24 mouse cellular contexts compared by ENCODE assay signal in the genomic region with DNA sequence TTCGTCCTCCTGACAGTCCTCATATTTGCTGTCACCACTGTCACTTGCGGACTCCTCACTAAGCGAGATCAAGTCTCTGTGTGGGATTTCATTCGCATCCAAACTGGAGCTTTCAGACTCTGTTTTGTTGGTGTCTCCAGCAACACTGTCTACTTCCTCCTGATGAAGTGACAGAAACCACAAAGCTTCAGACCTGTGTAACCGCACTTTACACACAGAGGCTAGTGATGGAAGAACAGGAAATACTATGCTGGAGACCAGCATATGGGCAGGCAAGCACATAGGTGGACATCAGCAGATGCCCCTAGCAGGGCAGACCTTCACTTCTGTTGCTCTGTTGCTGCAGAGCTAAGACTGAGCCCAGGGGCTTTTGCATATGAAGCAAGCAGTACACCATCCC. TPM values are rescaled to one million over a fixed set of nuclear protein-coding genes. Genes with fewer than 3 reads are reported as not detected.
A peak's percentile ranks its signal among the peaks of the same experiment; 100 is the strongest.
DNase-seq lines count a peak whose midpoint lies in the region; ATAC-seq and TF ChIP-seq lines count a peak whose summit lies in the region.
"Had no signal": no experiment of that assay in that cellular context is flagged by ENCODE, and none has a peak within 500 bp of the region (broad histone marks: within the 10 kb centered on the region; RNA-seq: fewer than 3 reads in every experiment).

No protein-coding gene starts in this region.

- 96% methylated on average over 5 of the region's 5 CpGs for WGBS in forebrain, embryonic 11.5 days

- TF ChIP-seq CTCF in ES-Bruce4 (IDR thresholded peaks at IDR 0.05; ENCODE audit: low read depth, low read length): no peak

- H3K4me1 ChIP-seq in ES-Bruce4 (ENCODE audit: control insufficient read depth, insufficient read depth, low read length): no peaks in the 10 kb centered on the region
- no peaks in the 10 kb centered on the region for H3K4me1 ChIP-seq in forebrain, embryonic 11.5 days (replicated peaks; ENCODE audit: control insufficient read depth, insufficient read depth, low read length)
- H3K4me1 ChIP-seq: embryonic facial prominence, embryonic 13.5 days; embryonic facial prominence, embryonic 15.5 days; forebrain, embryonic 10.5 days; forebrain, embryonic 13.5 days; forebrain, embryonic 15.5 days had no signal

- 0 out of 2 replicates have a peak overlapping the region, but pooled peaks have one; percentile 54 for H3K9ac ChIP-seq in ES-Bruce4 (ENCODE audit: low read depth, poor library complexity, severe bottlenecking)
- H3K9ac ChIP-seq in forebrain, embryonic 11.5 days (ENCODE audit: low read length): no peak overlapping the region
- H3K9ac ChIP-seq: embryonic facial prominence, embryonic 13.5 days; embryonic facial prominence, embryonic 15.5 days; forebrain, embryonic 13.5 days; forebrain, embryonic 15.5 days; forebrain, postnatal 0 days had no signal

- peak overlapping the region; percentile 80 for H3K27ac ChIP-seq in ES-Bruce4 (ENCODE audit: insufficient read depth, low read length)
- no peak overlapping the region for H3K27ac ChIP-seq in forebrain, embryonic 11.5 days (ENCODE audit: low read depth, low read length)
- H3K27ac ChIP-seq: embryonic facial prominence, embryonic 13.5 days; embryonic facial prominence, embryonic 15.5 days; forebrain, embryonic 10.5 days; forebrain, embryonic 13.5 days; forebrain, embryonic 15.5 days had no signal

- H3K27me3 ChIP-seq in ES-Bruce4 (ENCODE audit: control insufficient read depth, insufficient read depth, low read length, poor library complexity, severe bottlenecking): no peaks in the 10 kb centered on the region
- no peaks in the 10 kb centered on the region for H3K27me3 ChIP-seq in forebrain, embryonic 11.5 days (ENCODE audit: control insufficient read depth, insufficient read depth, low read length)
- H3K27me3 ChIP-seq: CH12.LX; embryonic facial prominence, embryonic 13.5 days; embryonic facial prominence, embryonic 15.5 days; forebrain, embryonic 13.5 days; forebrain, embryonic 15.5 days had no signal

- ATAC-seq in granulocyte monocyte progenitor cell, adult 5-6 weeks (replicated peaks; ENCODE audit: poor library complexity, severe bottlenecking): peak; percentile 62
- ATAC-seq in megakaryocyte progenitor cell, adult 5-6 weeks (replicated peaks; ENCODE audit: poor library complexity): 0 out of 2 replicates have a peak, but pooled peaks have one; percentile 31
- no peak for ATAC-seq in forebrain, embryonic 11.5 days (replicated peaks; ENCODE audit: low FRiP score)
- ATAC-seq: CD4-positive, CD25-positive, alpha-beta regulatory T cell, adult 4 months; forebrain, embryonic 13.5 days; forebrain, embryonic 15.5 days; forebrain, postnatal 0 days had no signal

- H3K36me3 ChIP-seq in ES-Bruce4 (ENCODE audit: control insufficient read depth, insufficient read depth, low read length, poor library complexity, severe bottlenecking): peaks cover 79% of the 10 kb centered on the region
- peaks cover 23% of the 10 kb centered on the region for H3K36me3 ChIP-seq in forebrain, embryonic 11.5 days (ENCODE audit: control insufficient read depth, insufficient read depth, low read length)

- no peak overlapping the region for H3K4me2 ChIP-seq in forebrain, embryonic 11.5 days (ENCODE audit: low read depth, low read length, severe bottlenecking)
- H3K4me2 ChIP-seq: embryonic facial prominence, embryonic 13.5 days; embryonic facial prominence, embryonic 15.5 days; forebrain, embryonic 13.5 days; forebrain, embryonic 15.5 days had no signal

- TF ChIP-seq EP300 in ES-Bruce4 (IDR thresholded peaks at IDR 0.05; ENCODE audit: insufficient read depth, low read depth, low read length): no peak

- no peaks in the 10 kb centered on the region for H3K9me3 ChIP-seq in ES-Bruce4 (replicated peaks; ENCODE audit: control insufficient read depth, insufficient read depth, low read length, poor library complexity, severe bottlenecking)
- no peaks in the 10 kb centered on the region for H3K9me3 ChIP-seq in forebrain, embryonic 11.5 days (ENCODE audit: control insufficient read depth, low read length)
- H3K9me3 ChIP-seq: embryonic facial prominence, embryonic 13.5 days; embryonic facial prominence, embryonic 15.5 days; forebrain, embryonic 10.5 days; forebrain, embryonic 13.5 days; forebrain, embryonic 15.5 days had no signal

- DNase-seq in adrenal gland, postnatal 36 days: no peak
- DNase-seq in forebrain, embryonic 11.5 days (ENCODE audit: low spot score): no peak
- DNase-seq: adrenal gland, adult 2 months; adrenal gland, postnatal 10 days; adrenal gland, postnatal 25 days; B cell, adult 2 months; cerebellum, adult 11-12 months; cerebellum, adult 2 months; cerebellum, adult 9-10 months; cerebellum, postnatal 10 days; cerebellum, postnatal 25 days; embryo, embryonic 11 days; forebrain, postnatal 0 days had no signal

- H3K4me3 ChIP-seq in ES-Bruce4 (ENCODE audit: low read depth, low read length): no peak overlapping the region
- H3K4me3 ChIP-seq in forebrain, embryonic 11.5 days (ENCODE audit: low read depth, low read length): no peak overlapping the region
- H3K4me3 ChIP-seq: embryonic facial prominence, embryonic 13.5 days; embryonic facial prominence, embryonic 15.5 days; erythroblast, embryonic 14.5 days; forebrain, embryonic 10.5 days; forebrain, embryonic 13.5 days; forebrain, embryonic 15.5 days had no signal

- no peak for TF ChIP-seq POLR2A in ES-Bruce4 (IDR thresholded peaks at IDR 0.05; ENCODE audit: insufficient read depth, low read length)

RNA-seq across cellular contexts. Expression of a gene that starts 16.0 kb away (rescaled TPM):
- polyA plus RNA-seq in ES-Bruce4 (2011; ENCODE audit: insufficient read depth, insufficient read length, low read depth, missing spikeins): 70.9 and 73.3 TPM in 2 replicates
- 48.8 and 48.9 TPM in 2 replicates for total RNA-seq in granulocyte monocyte progenitor cell, adult 5-6 weeks (2014; fragmentation: Nextera tagmentation)
- 59.3 and 74.0 TPM in 2 replicates for total RNA-seq in granulocyte monocyte progenitor cell, adult 5-6 weeks (2017)
- 36.4 and 42.8 TPM in 2 replicates for total RNA-seq in megakaryocyte progenitor cell, adult 5-6 weeks (2015)
- total RNA-seq in megakaryocyte progenitor cell, adult 5-6 weeks (2017): 69.8 and 74.7 TPM in 2 replicates
- 10 to 100 TPM; 36.7 to 37.2 TPM for total RNA-seq in adrenal gland, postnatal 36 days (2021)
- polyA plus RNA-seq in forebrain, embryonic 11.5 days (2014; fragmentation: Nextera tagmentation; extraction: Ambion mirVana): 77.4 and 80.7 TPM in 2 replicates

RNA-seq across cellular contexts. Expression of a gene that starts 20.7 kb away (rescaled TPM):
- polyA plus RNA-seq in ES-Bruce4 (2011; ENCODE audit: insufficient read depth, insufficient read length, low read depth, missing spikeins): 4.2 and 5.4 TPM in 2 replicates
- 1.4 TPM in 1 of 2 replicates, not detected in the other for total RNA-seq in granulocyte monocyte progenitor cell, adult 5-6 weeks (2014; fragmentation: Nextera tagmentation)
- 0.21 and 0.30 TPM in 2 replicates for total RNA-seq in granulocyte monocyte progenitor cell, adult 5-6 weeks (2017)
- total RNA-seq in megakaryocyte progenitor cell, adult 5-6 weeks (2015): 0.27 TPM in 1 of 2 replicates, not detected in the other
- 0.12 and 0.51 TPM in 2 replicates for total RNA-seq in megakaryocyte progenitor cell, adult 5-6 weeks (2017)
- total RNA-seq in adrenal gland, postnatal 36 days (2021): 1 to 10 TPM; 3.7 to 4.7 TPM
- 26.3 and 30.4 TPM in 2 replicates for polyA plus RNA-seq in forebrain, embryonic 11.5 days (2014; fragmentation: Nextera tagmentation; extraction: Ambion mirVana)

RNA-seq across cellular contexts. Expression of a gene that starts 28.1 kb away (rescaled TPM):
- 14.2 and 15.8 TPM in 2 replicates for polyA plus RNA-seq in ES-Bruce4 (2011; ENCODE audit: insufficient read depth, insufficient read length, low read depth, missing spikeins)
- total RNA-seq in granulocyte monocyte progenitor cell, adult 5-6 weeks (2014; fragmentation: Nextera tagmentation): 7.5 and 9.6 TPM in 2 replicates
- total RNA-seq in granulocyte monocyte progenitor cell, adult 5-6 weeks (2017): 7.2 and 11.9 TPM in 2 replicates
- 5.5 and 6.5 TPM in 2 replicates for total RNA-seq in megakaryocyte progenitor cell, adult 5-6 weeks (2015)
- 8.8 and 11.2 TPM in 2 replicates for total RNA-seq in megakaryocyte progenitor cell, adult 5-6 weeks (2017)
- 10 to 100 TPM; 23.6 to 27.5 TPM for total RNA-seq in adrenal gland, postnatal 36 days (2021)
- polyA plus RNA-seq in forebrain, embryonic 11.5 days (2014; fragmentation: Nextera tagmentation; extraction: Ambion mirVana): 5.7 and 6.8 TPM in 2 replicates
